In genomic region chr4:139767823-139768222, GRCm38 (mm10) we compare ENCODE assay signal across 27 mouse cellular contexts.
DNase-seq lines count a peak whose midpoint lies in the region; ATAC-seq and TF ChIP-seq lines count a peak whose summit lies in the region.
"Had no signal": no experiment of that assay in that cellular context is flagged by ENCODE, and none has a peak within 500 bp of the region (broad histone marks: within the 10 kb centered on the region; RNA-seq: fewer than 3 reads in every experiment).

No protein-coding gene starts in this region.

- in situ Hi-C loops in ES-E14 (cut with MboI; ENCODE audit: low sequenced_read_pairs in 2 of 2, unreplicated experiment in 2 of 2): no loop called here

- peak overlapping the region; percentile 13 for H3K27ac ChIP-seq in ES-Bruce4 (ENCODE audit: insufficient read depth, low read length)
- peak overlapping the region; percentile 29; the same call in 1 of the 2 replicates for H3K27ac ChIP-seq in ES-E14 (ENCODE audit: insufficient read depth, low read depth, low read length, poor library complexity, severe bottlenecking)
- H3K27ac ChIP-seq in midbrain, embryonic 12.5 days (replicated peaks): peak overlapping the region; percentile 63
- 0 out of 2 replicates have a peak overlapping the region, but pooled peaks have one; percentile 21 for H3K27ac ChIP-seq in midbrain, postnatal 0 days (ENCODE audit: low read depth, low read length)
- H3K27ac ChIP-seq: gastrocnemius, adult 2 months; hindbrain, postnatal 0 days; layer of hippocampus, adult 2 months; liver, embryonic 12.5 days had no signal

- TF ChIP-seq POLR2A in ES-Bruce4 (IDR thresholded peaks at IDR 0.05; ENCODE audit: insufficient read depth, low read length): no peak

- no peak for ATAC-seq in midbrain, embryonic 12.5 days (ENCODE audit: low FRiP score, low read depth)
- ATAC-seq in midbrain, postnatal 0 days (ENCODE audit: low FRiP score): no peak
- ATAC-seq: activated CD4-positive, CD25-positive, alpha-beta regulatory T cell, adult 4 months; forebrain, embryonic 16.5 days; hindbrain, postnatal 0 days; intestine, embryonic 16.5 days; liver, embryonic 12.5 days; liver, postnatal 0 days had no signal

- peak; percentile 70 for DNase-seq in ES-E14 (ENCODE audit: low read depth, low spot score)
- DNase-seq in midbrain, postnatal 0 days (ENCODE audit: low spot score): no peak
- no peak for DNase-seq in right cerebral cortex, adult 2 months (ENCODE audit: low spot score in 2 of 2)
- DNase-seq in layer of hippocampus, adult 18-20 months (ENCODE audit: low spot score in 2 of 2): no peak
- DNase-seq: adrenal gland, adult 8-10 months; B cell, adult 2 months; cerebellum, adult 9-11 months; embryo, embryonic 11 days; gastrocnemius, adult 2 months; gastrocnemius, postnatal 36 days; heart, adult 18-20 months; heart, postnatal 36 days; kidney, postnatal 25 days; left cerebral cortex, postnatal 4 days; liver, postnatal 0 days; lung, postnatal 36 days; right cerebral cortex, postnatal 14 days had no signal

- H3K4me2 ChIP-seq in midbrain, embryonic 12.5 days (replicated peaks): no peak overlapping the region
- no peak overlapping the region for H3K4me2 ChIP-seq in midbrain, postnatal 0 days (ENCODE audit: low read depth, low read length, poor library complexity, severe bottlenecking)
- H3K4me2 ChIP-seq: heart, embryonic 11.5 days; liver, embryonic 12.5 days had no signal

- 17% methylated on average over 5 of the region's 5 CpGs for WGBS in midbrain, embryonic 12.5 days
- 52% methylated on average over 5 of the region's 5 CpGs for WGBS in midbrain, postnatal 0 days

- H3K4me1 ChIP-seq in ES-Bruce4 (ENCODE audit: control insufficient read depth, insufficient read depth, low read length): peaks cover 22% of the 10 kb centered on the region
- H3K4me1 ChIP-seq in ES-E14 (ENCODE audit: control insufficient read depth in 2 of 2, insufficient read depth in 2 of 2, low read length in 2 of 2, poor library complexity in 1 of 2): peaks cover 3 to 29% of the 10 kb centered on the region in 2 experiments
- H3K4me1 ChIP-seq in midbrain, embryonic 12.5 days: peaks cover 42% of the 10 kb centered on the region
- H3K4me1 ChIP-seq in midbrain, postnatal 0 days (ENCODE audit: insufficient read depth, low read length): peaks cover 11% of the 10 kb centered on the region
- H3K4me1 ChIP-seq: liver, embryonic 12.5 days had no signal

- no peaks in the 10 kb centered on the region for H3K36me3 ChIP-seq in ES-Bruce4 (ENCODE audit: control insufficient read depth, insufficient read depth, low read length, poor library complexity, severe bottlenecking)
- no peaks in the 10 kb centered on the region for H3K36me3 ChIP-seq in ES-E14 (ENCODE audit: control insufficient read depth, insufficient read depth, low read length, poor library complexity, severe bottlenecking)
- H3K36me3 ChIP-seq in midbrain, embryonic 12.5 days: no peaks in the 10 kb centered on the region
- no peaks in the 10 kb centered on the region for H3K36me3 ChIP-seq in midbrain, postnatal 0 days (ENCODE audit: insufficient read depth, low read length)
- H3K36me3 ChIP-seq: liver, embryonic 12.5 days had no signal

- TF ChIP-seq EP300 in ES-Bruce4 (IDR thresholded peaks at IDR 0.05; ENCODE audit: insufficient read depth, low read depth, low read length): peak; percentile 94

- no peaks in the 10 kb centered on the region for H3K27me3 ChIP-seq in ES-Bruce4 (ENCODE audit: control insufficient read depth, insufficient read depth, low read length, poor library complexity, severe bottlenecking)
- peaks cover 64% of the 10 kb centered on the region for H3K27me3 ChIP-seq in midbrain, embryonic 12.5 days
- H3K27me3 ChIP-seq in midbrain, postnatal 0 days (ENCODE audit: insufficient read depth, low read length): 0 out of 2 replicates have a peak, but pooled peaks cover 4% of the 10 kb centered on the region

- H3K4me3 ChIP-seq in ES-Bruce4 (ENCODE audit: low read depth, low read length) (0 out of 2 replicates have a peak overlapping the region, but pooled peaks have one; percentile 21), ES-E14 (ENCODE audit: insufficient read depth in 1 of 2, low read depth in 1 of 2, low read length in 2 of 2, poor library complexity in 1 of 2, severe bottlenecking in 1 of 2) (no peak overlapping the region)
- H3K4me3 ChIP-seq in midbrain, embryonic 12.5 days: no peak overlapping the region
- H3K4me3 ChIP-seq in midbrain, postnatal 0 days (ENCODE audit: low read depth, low read length): no peak overlapping the region
- H3K4me3 ChIP-seq: erythroblast, embryonic 14.5 days; gastrocnemius, adult 2 months; layer of hippocampus, adult 2 months; liver, embryonic 12.5 days had no signal

- TF ChIP-seq CTCF in ES-Bruce4 (IDR thresholded peaks at IDR 0.05; ENCODE audit: low read depth, low read length): no peak
- TF ChIP-seq CTCF in midbrain, postnatal 0 days (IDR thresholded peaks at IDR 0.05): no peak

- no peak overlapping the region for H3K9ac ChIP-seq in ES-Bruce4 (ENCODE audit: low read depth, poor library complexity, severe bottlenecking)
- H3K9ac ChIP-seq in ES-E14 (ENCODE audit: insufficient read depth, low read depth, low read length, poor library complexity, severe bottlenecking): no peak overlapping the region
- no peak overlapping the region for H3K9ac ChIP-seq in midbrain, embryonic 12.5 days (replicated peaks)
- H3K9ac ChIP-seq in midbrain, postnatal 0 days (replicated peaks; ENCODE audit: low read length, poor library complexity, severe bottlenecking): no peak overlapping the region
- H3K9ac ChIP-seq: liver, embryonic 12.5 days; liver, postnatal 0 days had no signal

- H3K9me3 ChIP-seq in ES-Bruce4 (replicated peaks; ENCODE audit: control insufficient read depth, insufficient read depth, low read length, poor library complexity, severe bottlenecking) (no peaks in the 10 kb centered on the region), ES-E14 (ENCODE audit: control insufficient read depth, insufficient read depth, low read depth, low read length) (no peaks in the 10 kb centered on the region)
- H3K9me3 ChIP-seq in midbrain, embryonic 12.5 days: no peaks in the 10 kb centered on the region
- H3K9me3 ChIP-seq in midbrain, postnatal 0 days (ENCODE audit: low read length): no peaks in the 10 kb centered on the region
- H3K9me3 ChIP-seq: liver, embryonic 12.5 days had no signal

TF ChIP-seq in ES-E14, 5 proteins besides CTCF, POLR2A, EP300 and RAD21:
- TF ChIP-seq MAFK (IDR thresholded peaks at IDR 0.05; ENCODE audit: insufficient read depth, low read depth, low read length) (no peak), HCFC1 (IDR thresholded peaks at IDR 0.05; ENCODE audit: borderline replicate concordance, insufficient read depth, low read length) (no peak), CHD2 (IDR thresholded peaks at IDR 0.05; ENCODE audit: low read depth, low read length) (no peak), ZNF384 (IDR thresholded peaks at IDR 0.05; ENCODE audit: low read depth, low read length) (no peak), ZC3H11A (IDR thresholded peaks at IDR 0.05; ENCODE audit: borderline replicate concordance, low read depth, low read length) (no peak)
TF ChIP-seq in ES-E14: peak in this region for 0.

Comparison
In these comparisons a context has a peak if more than half of its experiments do, and no peak if none do; other contexts are left out.
1. H3K27ac ChIP-seq: peak in every context shown above with its lines; median percentile 63 in midbrain, embryonic 12.5 days; 29 in ES-E14; 21 in midbrain, postnatal 0 days; 13 in ES-Bruce4.